Mouse (Mus musculus) neural tube, embryonic 15.5 days (tissue): ENCODE measurements around the gene Sgpp1. TPM values are rescaled to one million over a fixed set of nuclear protein-coding genes. Genes with fewer than 3 reads are reported as not detected.
A peak's percentile ranks its signal among the peaks of the same experiment; 100 is the strongest.

Source experiments
- ATAC-seq: fragments of 200-750 bp; cut with Nextera tagmentation; 2 replicates; pipeline ENCODE4 v1.8.0; 2017; ENCODE audit warnings: mild to moderate bottlenecking, moderate TSS enrichment, moderate library complexity; ENCODE audit not compliant: low FRiP score
- H3K27ac ChIP-seq: fragments of 300-500 bp; sonication (generic); replicated peaks from 2 replicates; pipeline ENCODE4 v1.5.1; 2015; ENCODE audit warnings: mild to moderate bottlenecking, inconsistent platforms
- H3K27me3 ChIP-seq: fragments of 300-500 bp; sonication (generic); replicated peaks from 2 replicates; pipeline ENCODE4 v1.6.1; 2015; ENCODE audit warnings: inconsistent platforms
- H3K36me3 ChIP-seq: fragments of 300-500 bp; sonication (generic); 2 replicates; pipeline ENCODE4 v1.6.1; 2015; ENCODE audit warnings: inconsistent platforms
- H3K4me1 ChIP-seq: fragments of 300-500 bp; sonication (generic); 2 replicates; pipeline ENCODE4 v1.6.1; 2015; ENCODE audit warnings: inconsistent platforms
- H3K4me2 ChIP-seq: fragments of 300-500 bp; sonication (generic); 2 replicates; pipeline ENCODE4 v1.6.1; 2015; ENCODE audit warnings: inconsistent platforms, mild to moderate bottlenecking, moderate library complexity
- H3K4me3 ChIP-seq: fragments of 300-500 bp; sonication (generic); replicated peaks from 2 replicates; pipeline ENCODE4 v1.5.1; 2015; ENCODE audit warnings: mild to moderate bottlenecking, inconsistent platforms
- H3K9ac ChIP-seq: fragments of 300-500 bp; sonication (generic); replicated peaks from 2 replicates; pipeline ENCODE4 v1.6.1; 2015; ENCODE audit warnings: mild to moderate bottlenecking, inconsistent platforms
- H3K9me3 ChIP-seq: fragments of 300-500 bp; sonication (generic); replicated peaks from 2 replicates; pipeline ENCODE4 v1.6.1; 2016; ENCODE audit warnings: inconsistent platforms
- WGBS: fragments of 180-500 bp; shearing (Covaris S2); methylation state at CpG from one replicate; pipeline ENCODE4 v1.1.7; 2015; ENCODE audit warnings: mixed read lengths; 5-methylcytosine and 5-hydroxymethylcytosine counted together
- polyA plus RNA-seq: library from polyadenylated mRNA; unstranded; fragments of >200 nt; fragmentation: Nextera tagmentation; extraction: Ambion mirVana; gene quantifications from 2 replicates; pipeline ENCODE4 v1.2.1, GENCODE M21; 2015

The Sgpp1 gene
- 11.6 and 13.8 TPM in 2 replicates for polyA plus RNA-seq

DNA sequence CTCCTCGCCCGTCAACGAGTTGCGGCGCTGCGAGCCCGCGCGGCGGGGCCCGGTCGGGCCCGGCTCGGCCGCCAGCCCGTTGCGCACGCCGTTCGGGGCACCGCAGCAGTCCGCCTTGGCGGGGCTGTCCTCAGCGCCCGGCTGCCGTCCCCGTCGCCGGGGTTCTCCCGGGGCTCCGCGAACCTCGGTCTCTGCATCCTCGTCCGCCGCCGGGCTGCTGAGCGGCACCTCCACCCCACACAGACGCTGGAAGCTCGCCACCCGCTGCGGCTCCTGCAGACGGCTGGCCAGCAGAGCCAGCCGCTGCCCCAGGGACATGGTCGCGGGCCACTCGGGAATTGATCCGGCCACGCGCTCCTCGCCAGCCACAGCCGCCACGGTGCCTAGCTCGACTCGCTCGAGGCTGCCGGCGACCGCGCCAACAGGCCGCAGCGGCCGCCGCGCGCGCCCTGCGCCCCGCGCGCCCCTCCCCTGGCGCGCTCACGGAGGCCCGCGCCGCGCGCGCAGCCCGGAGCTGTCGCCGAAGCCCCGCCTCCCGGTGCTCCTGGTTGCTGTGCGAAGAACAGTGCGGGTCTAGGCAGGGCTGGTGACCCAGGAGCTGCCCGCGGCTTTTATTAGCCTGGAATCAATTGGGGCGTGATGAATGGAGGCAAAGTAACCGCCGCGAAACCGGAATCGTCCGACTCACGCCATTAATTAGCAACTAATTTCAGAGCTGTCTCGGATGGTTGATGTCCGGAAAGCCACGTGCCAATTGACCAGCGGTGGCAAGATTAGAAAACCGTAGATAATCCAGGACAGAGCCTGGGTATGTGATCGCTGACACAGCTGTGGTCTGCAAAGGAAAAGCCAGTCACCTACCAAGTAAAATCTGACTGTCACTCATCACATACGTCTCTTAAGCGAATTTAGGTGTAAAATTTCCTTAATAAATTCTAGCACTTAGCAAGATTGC is at the start of gene Sgpp1:
Sgpp1 (minus strand) TSS at position 484 of the 955 bp plus-strand sequence.
- Histone ChIP-seq H3K9ac (peak within 1 kb of the TSS; percentile 94), H3K4me2 (peak within 1 kb of the TSS; percentile 97), H3K4me3 (peak within 1 kb of the TSS; percentile 80), H3K9me3 (no peaks in the 10 kb centered on the region), H3K36me3 (no peaks in the 10 kb centered on the region), H3K27ac (peak within 1 kb of the TSS; percentile 89), H3K27me3 (peaks cover 12% of the 10 kb centered on the region; the same call in 1 of the 2 replicates), H3K4me1 (peaks cover 31% of the 10 kb centered on the region)
- under 1% methylated on average over 104 of the region's 105 CpGs for WGBS
- peak; percentile 95 for ATAC-seq

DNA sequence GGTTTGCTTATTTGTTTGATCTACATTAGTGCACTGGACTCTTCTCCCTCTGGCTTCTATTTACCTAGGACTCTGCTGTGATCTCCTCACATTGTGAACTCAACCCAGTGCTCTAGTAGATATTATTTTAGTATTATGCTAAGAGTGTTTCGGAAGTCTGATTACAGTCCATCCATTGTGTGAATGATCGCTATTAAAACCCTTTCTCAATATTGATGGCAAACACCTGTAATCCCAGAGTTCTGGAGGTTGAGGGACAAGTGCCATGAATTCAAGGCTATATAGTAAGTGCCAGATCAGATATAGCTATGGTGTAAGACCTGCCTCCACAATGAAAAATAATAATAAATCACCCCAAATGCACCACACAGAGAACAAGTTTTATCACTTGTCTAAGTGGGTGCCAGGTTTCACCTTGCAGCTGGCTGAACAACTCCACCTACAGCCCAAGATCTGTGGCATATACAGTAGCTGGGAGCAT is 48.8 kb upstream of the Sgpp1 start:
- H3K4me3 ChIP-seq = no peak overlapping the region
- H3K4me1 ChIP-seq = no peaks in the 10 kb centered on the region
- H3K9me3 ChIP-seq = no peaks in the 10 kb centered on the region
- no peaks in the 10 kb centered on the region for H3K27me3 ChIP-seq
- WGBS = 89% methylated on average over 2 of the region's 2 CpGs
- H3K9ac ChIP-seq = no peak overlapping the region
- no peak overlapping the region for H3K4me2 ChIP-seq
- no peak for ATAC-seq
- no peak overlapping the region for H3K27ac ChIP-seq
- no peaks in the 10 kb centered on the region for H3K36me3 ChIP-seq

DNA sequence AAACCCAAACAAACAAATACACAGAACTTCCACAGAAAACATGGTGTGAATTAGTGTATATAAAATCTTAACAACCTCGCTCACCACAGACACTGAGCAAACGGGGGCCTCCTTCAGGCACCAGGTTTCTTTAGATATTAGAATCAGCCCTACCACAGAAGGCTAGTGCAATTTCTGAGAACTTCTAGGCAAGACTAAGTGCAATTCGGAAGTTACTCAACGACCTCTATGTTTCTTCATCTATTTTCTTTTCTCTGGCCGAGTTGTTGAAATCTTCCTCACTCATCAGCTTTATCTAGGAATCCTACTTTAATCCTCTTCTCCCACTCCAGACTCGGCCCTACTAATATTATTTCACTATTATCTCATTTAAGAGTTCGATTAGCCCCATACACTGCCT is 46.5 kb upstream of the Sgpp1 start:
- H3K9me3 ChIP-seq = no peaks in the 10 kb centered on the region

DNA sequence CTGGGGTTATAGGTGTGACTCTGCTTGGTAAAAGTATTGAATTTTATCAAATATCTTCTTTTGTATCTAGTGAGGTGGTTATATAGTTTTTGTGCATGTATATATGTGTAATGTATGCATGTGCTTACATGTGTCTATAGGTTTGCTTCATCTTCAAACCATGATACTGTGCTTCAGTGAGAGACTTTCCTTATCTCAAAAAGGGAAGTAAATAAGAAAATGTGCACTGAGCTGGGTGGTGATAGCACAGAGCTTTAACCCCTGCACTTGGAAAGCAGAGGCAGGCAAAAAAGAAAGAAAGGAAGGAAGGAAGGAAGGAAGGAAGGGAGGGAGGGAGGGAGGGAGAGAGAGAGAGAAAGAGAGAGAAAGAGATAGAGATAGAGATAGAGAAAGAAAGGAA is 45.9 kb upstream of the Sgpp1 start:
- Histone ChIP-seq H3K36me3 (no peaks in the 10 kb centered on the region), H3K9me3 (no peaks in the 10 kb centered on the region), H3K9ac (no peak overlapping the region), H3K4me1 (no peaks in the 10 kb centered on the region), H3K4me3 (no peak overlapping the region), H3K27ac (no peak overlapping the region), H3K27me3 (no peaks in the 10 kb centered on the region), H3K4me2 (no peak overlapping the region)
- ATAC-seq = no peak

More for the DNA sequence above, 46.5 kb upstream of the Sgpp1 start:
- H3K27me3 ChIP-seq = no peaks in the 10 kb centered on the region
- H3K4me3 ChIP-seq = no peak overlapping the region
- no peak for ATAC-seq
- H3K4me2 ChIP-seq = no peak overlapping the region
- WGBS = 87% methylated on average over 7 of the region's 7 CpGs
- no peak overlapping the region for H3K27ac ChIP-seq
- H3K36me3 ChIP-seq = no peaks in the 10 kb centered on the region
- no peak overlapping the region for H3K9ac ChIP-seq
- H3K4me1 ChIP-seq = no peaks in the 10 kb centered on the region

DNA sequence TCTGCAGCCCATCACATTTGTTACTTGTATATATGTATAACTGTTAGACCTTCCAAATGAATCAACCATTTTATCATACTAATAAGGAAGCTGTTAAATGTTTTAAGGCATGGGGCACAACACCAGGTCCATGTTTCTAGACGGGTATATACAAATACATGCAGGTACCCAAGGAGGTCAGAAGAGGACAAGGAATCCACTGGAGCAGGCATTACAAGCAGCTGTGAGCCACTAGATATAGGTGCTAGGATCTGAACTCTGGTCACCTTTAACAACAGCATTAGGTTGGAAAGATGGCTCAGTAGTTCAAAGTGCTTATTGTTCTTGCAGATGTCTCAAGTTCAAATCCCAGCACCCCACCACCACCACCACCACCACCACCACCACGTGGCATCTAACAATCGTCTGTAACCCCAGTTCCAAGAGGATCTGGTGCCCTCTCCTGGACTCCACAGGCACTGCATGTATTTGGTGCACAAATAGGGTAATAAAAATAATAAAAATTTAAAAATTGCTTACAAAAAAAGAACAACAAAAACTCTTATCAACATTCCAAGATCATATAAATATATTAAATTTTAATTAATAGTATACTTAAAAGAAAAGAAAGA is 37.0 kb upstream of the Sgpp1 start:
- Histone ChIP-seq H3K4me2 (no peak overlapping the region), H3K9ac (no peak overlapping the region), H3K4me3 (no peak overlapping the region), H3K27me3 (no peaks in the 10 kb centered on the region), H3K9me3 (no peaks in the 10 kb centered on the region), H3K4me1 (no peaks in the 10 kb centered on the region), H3K36me3 (no peaks in the 10 kb centered on the region), H3K27ac (no peak overlapping the region)
- WGBS = 23% methylated on average over 3 of the region's 3 CpGs
- no peak for ATAC-seq

DNA sequence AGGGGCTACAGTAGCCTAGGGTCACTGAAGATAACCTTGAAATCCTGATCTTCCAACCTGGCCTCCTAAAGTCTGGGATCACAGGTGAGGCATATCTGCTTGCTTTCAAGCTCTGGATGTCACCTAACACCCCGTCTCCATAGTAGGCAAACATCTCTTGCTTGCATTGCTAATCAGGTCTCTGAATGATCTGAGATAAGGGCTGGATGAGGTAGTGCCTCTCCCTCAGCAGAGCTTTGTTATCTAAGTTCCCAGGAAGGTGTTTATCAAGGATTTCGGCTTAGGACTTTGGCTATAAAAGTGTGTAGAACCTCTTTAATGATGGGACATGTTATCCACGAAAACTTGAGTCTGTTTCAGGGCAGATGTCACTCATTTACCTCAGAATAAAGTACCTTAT is 35.9 kb upstream of the Sgpp1 start:
- no peak for ATAC-seq
- no peaks in the 10 kb centered on the region for H3K36me3 ChIP-seq
- 72% methylated on average over 3 of the region's 3 CpGs for WGBS

DNA sequence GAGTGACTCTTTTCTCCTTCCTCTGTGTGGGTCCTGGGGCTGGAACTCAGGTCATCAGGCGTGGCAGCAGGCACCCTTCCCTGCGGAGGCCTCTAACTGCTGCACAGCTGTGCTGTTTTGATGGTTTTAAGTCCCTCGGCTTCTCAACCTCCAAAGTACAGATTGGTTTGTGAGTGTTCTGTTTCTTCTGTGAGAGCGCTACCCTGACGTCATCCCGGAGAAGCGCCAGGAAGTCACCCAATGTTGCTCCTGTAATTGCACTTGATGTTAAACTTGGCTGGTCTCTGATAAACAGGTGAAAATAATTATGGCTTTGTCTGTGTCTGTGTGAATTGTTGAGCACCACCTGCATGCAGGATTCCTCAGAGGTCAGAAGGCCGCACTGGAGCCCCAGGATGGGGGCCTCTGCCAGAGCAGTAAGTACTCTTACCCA is 31.4 kb upstream of the Sgpp1 start:
- ATAC-seq = no peak
- no peaks in the 10 kb centered on the region for H3K9me3 ChIP-seq
- no peak overlapping the region for H3K4me2 ChIP-seq
- H3K27me3 ChIP-seq = no peaks in the 10 kb centered on the region
- no peak overlapping the region for H3K4me3 ChIP-seq
- H3K9ac ChIP-seq = no peak overlapping the region
- 62% methylated on average over 8 of the region's 8 CpGs for WGBS
- H3K27ac ChIP-seq = no peak overlapping the region
- H3K36me3 ChIP-seq = no peaks in the 10 kb centered on the region
- H3K4me1 ChIP-seq = no peaks in the 10 kb centered on the region

More for the DNA sequence above, 35.9 kb upstream of the Sgpp1 start:
- no peak overlapping the region for H3K27ac ChIP-seq
- H3K4me2 ChIP-seq = no peak overlapping the region
- no peak overlapping the region for H3K4me3 ChIP-seq
- no peaks in the 10 kb centered on the region for H3K4me1 ChIP-seq
- H3K9me3 ChIP-seq = no peaks in the 10 kb centered on the region
- H3K27me3 ChIP-seq = no peaks in the 10 kb centered on the region
- H3K9ac ChIP-seq = no peak overlapping the region

DNA sequence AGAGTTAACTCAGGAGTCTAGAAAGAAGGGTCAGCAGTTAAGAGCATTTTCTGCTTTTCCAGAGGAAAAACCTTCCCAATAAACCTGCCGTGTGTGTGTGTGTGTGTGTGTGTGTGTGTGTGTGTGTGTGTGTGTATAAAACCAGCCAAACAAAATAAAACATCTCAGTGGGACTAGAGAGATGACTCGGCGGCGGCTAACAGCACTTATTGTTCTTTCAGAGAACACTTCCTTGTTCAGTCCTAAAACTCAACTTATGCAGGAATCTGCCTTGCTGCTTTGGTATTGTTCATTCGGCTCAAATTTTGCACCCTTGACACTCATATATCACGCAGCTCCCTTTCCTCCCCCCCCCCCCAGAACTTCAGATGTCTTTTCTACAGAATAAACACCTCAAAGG is 30.9 kb upstream of the Sgpp1 start:
- WGBS = 33% methylated on average over 6 of the region's 6 CpGs
- Histone ChIP-seq H3K4me1 (no peaks in the 10 kb centered on the region), H3K27ac (no peak overlapping the region), H3K36me3 (no peaks in the 10 kb centered on the region), H3K4me2 (no peak overlapping the region), H3K27me3 (no peaks in the 10 kb centered on the region), H3K9me3 (no peaks in the 10 kb centered on the region), H3K4me3 (no peak overlapping the region), H3K9ac (no peak overlapping the region)
- no peak for ATAC-seq

DNA sequence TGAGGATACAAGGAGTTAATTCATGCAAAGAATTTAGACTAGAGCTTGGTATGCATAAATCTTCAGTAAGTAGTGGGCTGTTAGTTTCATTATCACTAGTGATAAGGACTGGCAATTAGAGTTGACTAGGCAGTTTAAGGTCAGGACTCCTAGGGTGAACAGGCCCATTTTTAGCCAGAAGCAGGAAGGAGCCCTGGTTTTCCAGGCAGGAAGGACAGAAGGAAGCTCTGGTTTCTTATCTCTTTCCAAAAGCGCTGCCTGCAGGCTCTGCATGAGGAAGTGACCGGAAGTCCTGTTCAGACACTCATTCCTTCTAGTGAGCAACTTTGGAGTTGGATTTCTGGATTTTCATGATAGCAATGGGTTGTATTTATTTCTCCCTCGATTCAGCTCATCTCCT is 30.2 kb upstream of the Sgpp1 start:
- Histone ChIP-seq H3K27ac (no peak overlapping the region), H3K36me3 (no peaks in the 10 kb centered on the region), H3K9ac (no peak overlapping the region), H3K4me2 (no peak overlapping the region), H3K4me1 (no peaks in the 10 kb centered on the region), H3K4me3 (no peak overlapping the region), H3K27me3 (no peaks in the 10 kb centered on the region), H3K9me3 (no peaks in the 10 kb centered on the region)
- 85% methylated on average over 3 of the region's 3 CpGs for WGBS
- no peak for ATAC-seq

DNA sequence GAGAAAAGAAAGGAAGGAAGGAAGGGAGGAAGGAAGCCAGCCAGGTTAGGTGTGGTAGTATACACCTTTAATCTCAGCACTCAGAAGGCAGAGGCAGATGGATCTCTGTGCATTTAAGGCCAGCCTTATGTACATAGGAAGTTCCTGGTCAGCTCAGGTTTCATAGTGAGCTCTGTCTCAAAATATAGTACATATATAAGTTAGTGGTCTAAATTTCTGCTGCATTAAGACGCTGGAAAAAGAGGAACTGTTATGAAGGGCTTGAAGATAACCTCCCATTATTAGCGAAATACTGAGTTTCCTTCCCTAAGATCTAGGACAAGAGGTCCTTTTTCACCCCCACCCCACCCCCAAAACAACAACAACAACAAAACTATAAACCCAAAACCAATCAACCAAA is 20.9 kb upstream of the Sgpp1 start:
- H3K4me3 ChIP-seq = no peak overlapping the region
- H3K9ac ChIP-seq = no peak overlapping the region
- H3K4me2 ChIP-seq = no peak overlapping the region
- no peaks in the 10 kb centered on the region for H3K36me3 ChIP-seq
- no peaks in the 10 kb centered on the region for H3K27me3 ChIP-seq
- peaks cover 3% of the 10 kb centered on the region for H3K4me1 ChIP-seq
- ATAC-seq = no peak
- no peak overlapping the region for H3K27ac ChIP-seq
- WGBS = 89% methylated on average over 2 of the region's 2 CpGs
- no peaks in the 10 kb centered on the region for H3K9me3 ChIP-seq

DNA sequence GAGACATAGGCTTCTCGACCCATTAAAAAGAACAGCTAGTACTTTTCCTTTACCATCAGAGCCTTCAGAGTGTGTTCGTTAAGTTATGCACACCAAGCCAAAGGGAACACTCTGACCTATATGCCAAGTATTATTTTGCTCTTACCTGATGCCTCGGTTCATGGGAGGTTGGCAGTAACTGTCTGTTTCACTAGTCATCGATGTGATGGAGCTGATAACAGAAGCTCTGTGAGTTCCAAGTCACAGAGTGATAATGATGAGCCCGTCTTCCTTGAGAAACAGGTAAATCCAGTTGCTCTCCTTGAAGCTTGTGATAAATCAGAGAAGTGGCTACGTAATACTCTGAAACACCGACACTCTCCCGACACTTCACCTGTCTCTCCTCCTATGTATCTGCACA is 18.2 kb upstream of the Sgpp1 start:
- Histone ChIP-seq H3K9ac (no peak overlapping the region), H3K27me3 (no peaks in the 10 kb centered on the region; the same call in 1 of the 2 replicates), H3K4me3 (no peak overlapping the region), H3K27ac (no peak overlapping the region), H3K9me3 (no peaks in the 10 kb centered on the region), H3K4me1 (no peaks in the 10 kb centered on the region), H3K36me3 (no peaks in the 10 kb centered on the region), H3K4me2 (no peak overlapping the region)
- 90% methylated on average over 8 of the region's 8 CpGs for WGBS
- ATAC-seq = no peak

DNA sequence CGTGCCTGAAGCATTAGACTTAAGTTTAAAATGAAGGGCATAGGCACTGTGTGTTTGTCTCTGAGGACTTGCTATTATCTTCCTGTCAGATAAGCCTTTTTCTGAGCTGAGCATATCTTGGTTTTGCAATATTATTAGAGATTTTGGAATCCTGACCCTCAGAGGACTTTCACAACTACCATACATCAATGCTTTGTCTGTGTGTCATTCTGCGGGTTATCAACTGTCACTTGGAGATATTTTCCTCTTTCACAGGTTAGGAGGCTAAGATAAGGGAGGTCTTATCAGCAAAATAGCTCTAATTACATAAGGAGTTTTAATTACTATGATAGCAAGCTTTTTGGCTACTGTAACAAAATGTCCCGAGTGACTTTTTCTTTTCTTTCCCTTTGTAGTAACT is 16.5 kb upstream of the Sgpp1 start:
- 86% methylated on average over 3 of the region's 3 CpGs for WGBS
- Histone ChIP-seq H3K4me1 (no peaks in the 10 kb centered on the region), H3K9ac (no peak overlapping the region), H3K36me3 (no peaks in the 10 kb centered on the region), H3K4me3 (no peak overlapping the region), H3K9me3 (no peaks in the 10 kb centered on the region), H3K27me3 (no peaks in the 10 kb centered on the region; the same call in 1 of the 2 replicates), H3K27ac (no peak overlapping the region), H3K4me2 (no peak overlapping the region)
- no peak for ATAC-seq
